Mouse (Mus musculus) liver, embryonic 14.5 days (tissue): ENCODE measurements around the gene Mpst.

Experiments used
- CTCF ChIP-seq: IDR thresholded peaks from 2 replicates; pipeline ENCODE4 v1.5.1; 2016; ENCODE audit warnings: antibody characterized with exemption, low read depth, control low read depth
- EP300 ChIP-seq: IDR thresholded peaks from 2 replicates; pipeline ENCODE4 v1.6.1; 2016; ENCODE audit warnings: antibody characterized with exemption, low read depth

DNA sequence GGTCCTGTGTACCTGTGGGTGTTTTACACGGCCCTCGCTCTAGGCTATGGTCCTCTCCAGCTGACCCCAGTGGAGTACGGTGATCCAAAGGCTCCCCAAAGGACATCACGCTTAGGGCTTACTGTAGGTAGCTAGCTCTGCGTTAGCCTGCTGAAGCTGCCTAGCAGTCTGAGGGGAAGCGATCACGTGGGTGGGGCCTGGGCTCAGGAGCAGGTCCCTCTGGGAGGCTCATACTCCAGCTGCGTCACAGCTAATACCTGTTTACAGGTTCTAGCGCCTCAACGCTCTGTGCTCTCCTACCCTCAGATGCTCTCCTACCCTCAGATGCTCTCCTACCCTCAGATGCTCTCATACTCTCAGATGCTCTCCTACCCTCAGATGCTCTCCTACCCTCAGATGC is 24.7 kb downstream of the Mpst start:
- no peak for TF ChIP-seq EP300
- TF ChIP-seq CTCF, result no peak
